Mouse (Mus musculus): ENCODE results near the gene Olfr635.

DNA sequence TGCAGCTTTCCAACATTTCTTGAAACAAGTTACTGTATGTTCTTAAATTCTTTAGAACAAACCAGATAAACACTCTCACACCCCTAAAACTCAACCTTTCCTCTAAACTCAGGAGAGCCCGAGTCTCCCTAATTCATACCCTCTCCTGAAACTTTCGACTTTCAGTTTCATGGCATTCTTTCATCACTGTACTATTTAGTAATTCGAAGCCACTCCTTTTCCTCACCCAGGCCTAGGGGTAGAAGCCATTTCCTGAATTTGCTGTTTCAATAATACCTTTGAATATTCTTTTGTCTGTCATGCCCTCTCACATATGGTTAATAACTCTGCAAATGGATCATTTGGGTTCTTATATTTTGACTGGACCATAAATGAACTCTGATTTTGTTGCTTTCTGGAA, 56.0 kb downstream of the Olfr635 start:
- TF ChIP-seq CTCF (IDR thresholded peaks at IDR 0.05; ENCODE audit: insufficient read depth, low read length), result no peak
- TF ChIP-seq POLR2A (IDR thresholded peaks at IDR 0.05; ENCODE audit: borderline replicate concordance, extremely low read depth, low read depth, low read length), result no peak

All from lung, adult 2 months (tissue).